Mouse (Mus musculus) left cerebral cortex, postnatal 25 days (tissue): ENCODE data around the gene Foxn2. TPM values are rescaled to one million over a fixed set of nuclear protein-coding genes. Genes with fewer than 3 reads are reported as not detected.
A peak's percentile ranks its signal among the peaks of the same experiment; 100 is the strongest.

Experiments
- DNase-seq, 2 experiments: peaks; one replicate each; pipeline ENCODE4 v3.0.0; 2022; ENCODE audit warnings: low spot score in 2 of 2, mixed read lengths in 1 of 2
- intact Hi-C: fragments of 180-260 bp; cut with DNase I; formaldehyde crosslinking; loops from one replicate; pipeline ENCODE4 v1.15.1; 2025
- total RNA-seq, 2 experiments: library from RNA; stranded (reverse); gene quantifications; 2 replicates each; pipeline ENCODE4 v1.2.3; 2021

Foxn2 gene
- total RNA-seq, 2 experiments from 2014 or later = 15.2 to 15.4 TPM

DNA sequence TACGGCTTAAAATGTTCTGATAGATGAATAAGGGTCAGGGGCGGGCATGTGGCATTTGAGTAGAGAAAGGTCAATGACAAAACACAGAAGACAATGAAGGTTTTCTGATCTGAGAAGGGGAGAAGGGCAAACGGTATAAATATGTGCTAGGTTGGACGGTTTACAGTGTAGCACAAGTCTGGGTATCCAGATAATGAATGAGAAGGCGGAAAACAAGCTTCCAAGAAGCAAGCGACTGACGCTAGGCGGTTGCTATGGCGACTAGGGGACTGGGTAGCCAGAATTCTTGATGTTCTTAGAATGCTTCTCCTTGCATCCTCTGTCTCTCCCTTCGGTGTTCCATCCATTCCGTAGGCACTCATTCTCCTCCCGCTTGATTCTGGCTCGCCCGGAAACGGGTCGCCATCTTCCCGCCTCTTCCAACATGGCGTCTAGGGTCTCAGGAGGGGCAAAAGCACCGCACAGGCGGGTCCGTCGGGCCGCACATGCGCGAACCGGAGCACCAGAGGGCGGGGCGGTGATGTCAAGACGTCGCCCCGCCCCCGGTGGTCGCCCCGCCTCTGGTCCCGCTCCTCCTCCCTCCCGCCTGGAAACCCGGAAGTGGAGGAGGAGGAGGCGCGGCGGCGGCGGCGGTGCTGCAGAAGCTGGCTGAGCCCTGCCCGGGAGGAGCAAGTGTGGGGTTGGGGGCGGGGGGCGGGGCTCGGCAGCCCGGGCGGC, 89.2 kb downstream of the Foxn2 start, which contains the start of gene Ppp1r21:
Ppp1r21 (plus strand) TSS at position 600 of the 717 bp plus-strand sequence.
- peak; percentile 97 to 99 for DNase-seq
- intact Hi-C loops = loop anchor here (1.0 to 5.0 kb wide), 5 partner anchors 29 to 463 kb away; partner anchors contain the start of gene Foxn2

- intact Hi-C loops = loop anchor here (1.0 to 2.0 kb wide), 4 partner anchors 29 to 463 kb away; no protein-coding TSS in a partner anchor
- no peak for DNase-seq
Observed at GRCm38 (mm10) chr17:88530236-88530619, 89.7 kb downstream of the Foxn2 start.

DNA sequence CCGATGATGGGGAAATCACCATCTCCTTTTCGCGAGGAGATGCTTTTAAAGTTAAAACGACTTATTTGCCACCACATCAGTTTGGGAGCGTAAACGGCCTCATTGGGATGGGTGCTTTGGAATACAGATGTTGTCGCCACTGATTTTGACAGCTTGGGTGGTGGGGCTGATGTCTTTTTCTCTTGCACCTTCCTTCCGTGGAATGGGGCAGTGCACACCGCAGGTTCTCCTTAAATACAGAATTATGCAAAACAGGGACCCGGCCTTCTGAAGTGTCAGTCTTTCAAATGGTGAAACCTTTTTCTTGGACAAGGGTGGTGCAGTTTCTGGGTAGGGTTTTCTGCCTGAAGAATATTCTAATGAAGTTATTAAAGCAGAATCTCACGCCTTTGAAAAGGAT, 90.2 kb downstream of the Foxn2 start:
- peak in 1 of 2 experiments; percentile 17 for DNase-seq
- intact Hi-C loops = loop anchor here (1.0 to 2.0 kb wide), 4 partner anchors 28 to 464 kb away; no protein-coding TSS in a partner anchor

DNA sequence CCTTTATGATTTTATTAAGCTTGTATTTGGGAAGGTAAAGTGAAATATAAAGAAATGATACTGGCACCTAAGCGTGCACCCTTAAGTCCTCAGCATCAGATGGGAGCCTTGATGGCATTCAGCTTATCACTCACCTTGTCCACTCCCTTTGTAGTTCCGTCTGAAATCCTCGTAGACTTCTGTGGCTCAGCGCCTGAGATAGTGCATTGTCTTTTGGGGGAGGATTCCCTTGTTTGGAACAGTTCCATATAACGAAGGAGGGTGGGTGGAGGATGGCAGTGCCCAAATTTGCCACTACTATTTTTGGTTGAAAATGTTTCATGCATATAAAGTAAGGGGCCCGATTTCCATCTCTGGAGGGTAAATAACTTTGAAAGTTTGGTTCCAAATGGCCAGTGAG, 90.7 kb downstream of the Foxn2 start:
- peak in 1 of 2 experiments; percentile 47 for DNase-seq
- intact Hi-C loops = loop anchor here (2.0 kb wide), 3 partner anchors 28 to 464 kb away; no protein-coding TSS in a partner anchor

- intact Hi-C loops = no loop called here
- no peak for DNase-seq
Observed at GRCm38 (mm10) chr17:88537842-88538430, 97.4 kb downstream of the Foxn2 start.

Other genes with a start within 250 kb of the Foxn2 start
- 10 to 100 TPM; 84.6 to 85.9 TPM for gene Ppp1r21, start 89.4 kb downstream of the Foxn2 start, total RNA-seq
- 1 to 10 TPM; 5.0 to 7.6 TPM for gene Ston1, start 157.0 kb downstream of the Foxn2 start, total RNA-seq
- gene Gtf2a1l, start 227.9 kb downstream of the Foxn2 start, total RNA-seq = under 1 TPM; 0.21 to 0.30 TPM